Mouse (Mus musculus): Measurements from ENCODE around the gene Clstn2.
A peak's percentile ranks its signal among the peaks of the same experiment; 100 is the strongest.

Clstn2 gene

DNA sequence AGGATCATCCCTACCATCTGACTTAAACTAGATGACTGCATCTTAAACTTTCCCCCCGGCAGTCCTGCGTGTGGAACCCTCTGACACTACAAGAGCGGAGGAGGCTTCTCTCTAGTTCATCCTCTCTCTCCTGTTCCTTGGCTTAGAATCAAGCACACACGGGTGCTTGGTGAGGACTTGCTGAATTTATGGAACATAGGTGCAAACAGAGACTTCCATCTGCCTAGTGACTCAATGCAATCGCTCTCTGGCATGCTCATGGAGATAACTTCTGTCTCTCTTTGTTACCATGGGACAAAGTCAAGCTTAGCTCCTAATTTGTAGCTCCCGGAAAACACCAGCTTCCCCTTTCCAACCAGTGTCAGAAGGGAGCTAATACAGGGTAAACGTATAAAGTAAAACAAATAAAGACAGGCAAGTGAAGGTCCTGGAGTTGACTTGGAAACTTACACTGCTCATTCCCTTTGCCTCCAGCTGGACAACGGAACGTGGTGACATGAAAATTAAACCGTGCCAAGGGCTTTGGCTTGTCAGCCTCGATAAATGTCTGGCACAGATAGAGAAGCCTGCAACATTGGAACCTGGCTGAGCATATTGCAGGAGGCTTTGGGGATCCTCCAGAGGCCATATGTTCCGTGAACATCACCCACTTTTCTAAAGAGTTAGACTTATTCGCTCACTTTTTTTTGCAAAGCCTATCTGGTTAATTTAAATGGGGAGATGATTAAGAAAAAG is 583.5 kb downstream of the Clstn2 start:
- peak; percentile 27 for DNase-seq

DNA sequence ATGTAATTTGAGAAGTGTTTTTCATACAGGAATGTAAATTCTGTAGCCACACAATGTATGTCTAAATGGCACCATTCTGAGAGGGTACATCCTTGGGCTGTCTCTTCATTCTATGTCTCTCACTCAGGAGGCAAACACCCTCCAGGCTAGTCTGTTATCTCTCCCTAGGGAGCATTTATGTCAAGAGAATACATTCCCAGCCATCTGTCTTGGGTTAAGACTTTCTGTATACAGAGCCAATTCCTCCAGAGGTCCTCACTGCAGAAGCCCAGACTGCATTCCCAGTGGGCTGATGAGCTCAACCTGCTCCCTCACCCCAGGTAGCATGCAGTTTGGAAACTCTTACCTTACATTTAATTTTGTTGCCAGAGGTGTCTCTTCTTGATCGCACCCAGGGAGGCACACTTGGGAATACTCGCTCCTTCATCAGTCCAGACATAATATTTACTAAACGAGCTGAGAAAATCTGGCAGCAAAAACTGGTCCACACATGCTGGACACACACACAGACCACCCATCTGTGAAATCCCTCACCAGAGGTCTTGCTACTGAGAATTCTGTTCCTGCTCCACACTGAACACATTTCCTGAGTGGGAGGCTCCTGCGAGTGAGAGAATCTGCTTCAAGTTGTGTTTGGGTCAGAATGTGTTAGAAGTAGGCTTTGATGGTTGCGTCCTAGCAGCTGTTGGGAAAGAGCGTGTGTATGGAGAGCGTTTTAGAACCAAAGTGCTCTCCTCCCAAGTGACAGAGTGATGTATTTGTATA is 592.9 kb downstream of the Clstn2 start:
- DNase-seq: no peak

DNA sequence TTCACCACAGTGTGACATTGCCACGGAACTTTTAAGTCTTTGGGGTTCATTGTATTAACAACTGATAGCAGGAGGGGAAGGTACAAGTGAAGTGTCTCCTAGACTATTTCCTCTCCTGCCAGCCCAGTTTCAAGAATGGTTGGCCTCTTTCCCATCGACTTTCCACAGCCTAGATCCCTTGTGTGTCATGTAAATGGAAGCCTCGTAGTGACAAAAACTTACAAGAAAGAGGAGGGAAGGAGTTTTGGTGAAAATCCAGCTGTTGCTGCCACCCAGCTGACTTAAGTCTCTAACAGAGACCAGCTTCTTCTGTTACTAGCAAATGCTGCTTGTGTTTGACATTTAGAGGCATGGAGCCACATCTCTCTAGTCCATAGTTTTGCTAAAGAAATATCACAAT is 598.3 kb downstream of the Clstn2 start:
- DNase-seq: peak; percentile 7

DNA sequence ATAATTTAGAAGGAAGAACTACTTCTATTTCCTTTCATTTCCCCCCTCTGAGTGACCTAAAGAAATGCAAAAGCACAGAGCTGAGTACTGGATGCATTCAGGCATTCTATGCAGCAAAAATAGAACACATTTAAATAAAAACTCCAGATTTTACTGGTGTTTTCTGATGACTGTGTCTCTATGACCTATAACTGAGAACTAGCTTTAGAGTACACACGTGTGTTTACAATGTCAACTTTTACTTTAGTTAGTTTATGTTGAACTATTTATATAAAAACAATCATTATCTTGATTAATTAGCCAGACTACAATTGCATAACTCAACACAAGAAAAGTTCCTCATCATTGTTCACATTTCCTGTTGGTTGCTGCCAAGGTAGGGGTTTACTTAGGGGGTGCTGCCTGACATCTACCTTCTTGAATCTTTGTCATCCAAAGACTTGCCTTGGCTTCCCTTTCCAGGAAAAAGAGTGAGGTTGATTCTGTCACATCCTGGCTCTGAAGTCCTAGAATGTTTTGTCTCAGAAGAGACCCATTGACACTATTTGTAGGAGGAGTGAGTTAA is 603.0 kb downstream of the Clstn2 start:
- DNase-seq: no peak

DNA sequence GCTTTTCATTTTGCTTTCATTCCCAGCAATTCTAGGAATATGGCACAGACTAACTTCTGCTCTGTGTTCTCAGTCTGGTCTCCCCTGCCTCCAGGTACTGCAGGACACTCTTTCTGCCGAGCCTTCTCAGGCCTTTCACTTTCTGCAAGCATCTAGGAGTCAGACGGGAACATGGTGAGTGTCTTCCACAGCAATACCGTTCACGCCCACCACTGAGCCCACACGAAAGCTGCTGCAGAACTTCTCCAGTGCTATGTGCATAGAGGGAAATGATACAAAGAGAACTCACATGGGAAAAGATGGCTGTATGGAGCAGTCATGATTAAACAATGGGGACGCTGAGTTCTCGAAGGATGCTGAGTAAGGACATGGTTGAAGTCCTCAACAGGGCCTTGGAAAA is 604.9 kb downstream of the Clstn2 start:
- no peak for DNase-seq

DNA sequence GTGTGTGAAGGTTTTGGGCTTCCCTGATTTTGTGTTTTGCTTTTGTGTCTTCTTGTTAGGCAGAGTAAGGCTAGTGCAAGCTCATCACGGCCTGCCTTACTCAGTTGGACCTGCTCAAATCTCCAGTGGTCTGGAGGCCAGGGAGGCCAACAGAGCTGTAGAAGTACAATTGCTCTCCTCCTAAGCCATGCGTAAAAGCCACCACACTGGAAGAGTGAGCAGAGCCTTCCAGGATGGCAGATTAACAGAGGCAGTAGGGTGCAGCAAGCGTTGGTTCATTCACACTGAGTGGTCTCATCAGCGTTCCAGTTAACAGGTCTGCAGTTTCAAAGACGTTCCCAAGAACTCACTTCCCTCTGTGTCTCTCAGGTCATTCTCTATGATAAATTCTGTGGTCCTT is 612.1 kb downstream of the Clstn2 start:
- DNase-seq: no peak

DNA sequence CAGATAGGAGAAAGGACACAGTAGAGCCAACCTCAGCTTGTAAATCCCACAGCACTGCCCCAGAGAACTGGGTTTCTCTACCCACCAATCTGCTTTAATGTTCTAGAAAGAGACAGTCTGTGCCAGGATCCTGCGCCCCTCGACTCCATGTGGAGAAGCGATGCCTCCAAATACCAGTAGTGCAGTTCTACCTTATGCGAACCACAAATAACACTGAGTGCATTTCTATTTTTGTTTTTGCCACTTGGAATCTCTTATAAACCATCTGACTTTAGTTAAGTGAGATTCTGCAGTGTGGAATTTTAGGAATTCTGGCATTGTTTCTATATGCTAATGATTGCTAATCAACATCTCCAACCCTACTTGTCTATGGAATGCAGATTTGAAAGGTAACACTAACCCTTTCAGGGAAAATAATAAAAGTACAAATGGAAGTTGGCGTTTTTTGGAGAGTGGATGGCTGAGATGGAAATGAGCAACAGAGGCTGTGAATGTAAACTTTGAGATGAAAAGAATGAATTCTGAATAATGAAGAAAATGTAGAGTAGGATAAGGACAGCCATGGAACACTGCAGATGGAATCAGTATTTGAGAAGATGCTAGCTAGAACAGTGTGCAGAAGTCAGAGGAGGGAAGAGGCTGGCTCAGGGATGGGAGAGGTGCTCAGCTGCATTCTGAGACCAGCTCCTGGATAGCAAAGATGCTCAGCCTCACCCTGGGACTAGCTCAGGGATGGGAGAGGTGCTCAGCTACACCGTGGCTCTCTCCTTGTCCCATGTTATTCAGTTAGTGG is 617.9 kb downstream of the Clstn2 start:
- DNase-seq: no peak

DNA sequence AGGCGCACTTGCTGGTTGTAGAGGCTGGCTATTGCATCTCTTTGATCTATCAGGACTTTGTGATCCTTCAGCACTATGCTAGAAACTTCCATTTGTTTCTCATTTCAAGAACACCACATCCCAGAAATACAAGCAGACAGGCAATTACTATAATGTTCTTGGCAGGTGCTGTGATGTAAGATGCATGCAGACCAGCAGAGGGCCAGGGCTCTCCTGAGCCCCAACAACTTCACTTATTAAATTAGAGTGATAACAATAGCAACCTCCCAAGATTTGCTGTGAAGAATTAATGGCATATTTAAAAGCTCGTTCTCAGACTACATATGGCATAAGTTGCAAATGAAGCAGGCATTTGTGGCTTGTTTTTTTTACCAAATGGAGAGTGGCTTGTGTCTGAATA is 624.8 kb downstream of the Clstn2 start:
- no peak for DNase-seq
